Mouse (Mus musculus): ENCODE data around the gene Gm7534. TPM values are rescaled to one million over a fixed set of nuclear protein-coding genes. Genes with fewer than 3 reads are reported as not detected.

Gm7534 gene
- polyA plus RNA-seq, 1 experiment: not detected

GRCm38 (mm10) chr4:134238686-134239085 lies 35.9 kb upstream of the Gm7534 start:
- H3K79me2 ChIP-seq (ENCODE audit: control insufficient read depth, insufficient read depth): no peaks in the 10 kb centered on the region
- H3K79me3 ChIP-seq (ENCODE audit: low read depth): no peaks in the 10 kb centered on the region
- H3K4me3 ChIP-seq (ENCODE audit: insufficient read depth, poor library complexity, severe bottlenecking): no peak overlapping the region
- peaks cover 6% of the 10 kb centered on the region for H3K27me3 ChIP-seq (ENCODE audit: control insufficient read depth, insufficient read depth, insufficient read length)
- H3K36me3 ChIP-seq (ENCODE audit: control insufficient read depth, insufficient read depth): no peaks in the 10 kb centered on the region
- TF ChIP-seq MYOD1 (IDR thresholded peaks at IDR 0.05; ENCODE audit: control insufficient read depth, insufficient read length, low read depth) (no peak), CTCF (IDR thresholded peaks at IDR 0.05; ENCODE audit: control insufficient read depth, insufficient read depth, insufficient read length) (no peak), CEBPB (IDR thresholded peaks at IDR 0.05; ENCODE audit: low read depth) (no peak), MYOG (IDR thresholded peaks at IDR 0.05; ENCODE audit: control insufficient read depth, extremely low read depth, insufficient read length) (no peak), FOSL1 (IDR thresholded peaks at IDR 0.05; ENCODE audit: insufficient read depth, low read length, poor library complexity, severe bottlenecking) (no peak), MAX (IDR thresholded peaks at IDR 0.05) (no peak), USF1 (IDR thresholded peaks at IDR 0.05; ENCODE audit: low read depth) (no peak)
- no peak overlapping the region for H3ac ChIP-seq (ENCODE audit: control insufficient read depth, insufficient read length, low read depth)

- peaks cover 10% of the 10 kb centered on the region for H3K27me3 ChIP-seq (ENCODE audit: control insufficient read depth, insufficient read depth, insufficient read length)
- no peaks in the 10 kb centered on the region for H3K36me3 ChIP-seq (ENCODE audit: control insufficient read depth, insufficient read depth)
- no peaks in the 10 kb centered on the region for H3K79me3 ChIP-seq (ENCODE audit: low read depth)
- no peaks in the 10 kb centered on the region for H3K79me2 ChIP-seq (ENCODE audit: control insufficient read depth, insufficient read depth)
- H3ac ChIP-seq (ENCODE audit: control insufficient read depth, insufficient read length, low read depth): peak within 1 kb of the TSS; percentile 30
- no peak within 1 kb of the TSS for H3K4me3 ChIP-seq (ENCODE audit: insufficient read depth, poor library complexity, severe bottlenecking)
- TF ChIP-seq MYOG (IDR thresholded peaks at IDR 0.05; ENCODE audit: control insufficient read depth, extremely low read depth, insufficient read length): no peak
- TF ChIP-seq MAX (IDR thresholded peaks at IDR 0.05): no peak
- no peak for TF ChIP-seq MYOD1 (IDR thresholded peaks at IDR 0.05; ENCODE audit: control insufficient read depth, insufficient read length, low read depth)
- TF ChIP-seq USF1 (IDR thresholded peaks at IDR 0.05; ENCODE audit: low read depth): no peak
- TF ChIP-seq FOSL1 (IDR thresholded peaks at IDR 0.05; ENCODE audit: insufficient read depth, low read length, poor library complexity, severe bottlenecking): no peak
- no peak for TF ChIP-seq CTCF (IDR thresholded peaks at IDR 0.05; ENCODE audit: control insufficient read depth, insufficient read depth, insufficient read length)
- no peak for TF ChIP-seq CEBPB (IDR thresholded peaks at IDR 0.05; ENCODE audit: low read depth)
Measured at GRCm38 (mm10) chr4:134238279-134238651, 35.5 kb upstream of the Gm7534 start, which contains the start of gene Cnksr1. Gene Cnksr1, minus strand, starts transcription at chr4:134238399.

- Histone ChIP-seq H3K36me3 (ENCODE audit: control insufficient read depth, insufficient read depth) (no peaks in the 10 kb centered on the region), H3K79me3 (ENCODE audit: low read depth) (no peaks in the 10 kb centered on the region), H3K4me3 (ENCODE audit: insufficient read depth, poor library complexity, severe bottlenecking) (no peak overlapping the region), H3ac (ENCODE audit: control insufficient read depth, insufficient read length, low read depth) (no peak overlapping the region), H3K27me3 (ENCODE audit: control insufficient read depth, insufficient read depth, insufficient read length) (peaks cover 16% of the 10 kb centered on the region), H3K79me2 (ENCODE audit: control insufficient read depth, insufficient read depth) (no peaks in the 10 kb centered on the region)
- TF ChIP-seq FOSL1 (IDR thresholded peaks at IDR 0.05; ENCODE audit: insufficient read depth, low read length, poor library complexity, severe bottlenecking): no peak
- TF ChIP-seq CTCF (IDR thresholded peaks at IDR 0.05; ENCODE audit: control insufficient read depth, insufficient read depth, insufficient read length): no peak
- TF ChIP-seq CEBPB (IDR thresholded peaks at IDR 0.05; ENCODE audit: low read depth): no peak
- TF ChIP-seq MAX (IDR thresholded peaks at IDR 0.05): no peak
- no peak for TF ChIP-seq MYOG (IDR thresholded peaks at IDR 0.05; ENCODE audit: control insufficient read depth, extremely low read depth, insufficient read length)
- TF ChIP-seq USF1 (IDR thresholded peaks at IDR 0.05; ENCODE audit: low read depth): no peak
- no peak for TF ChIP-seq MYOD1 (IDR thresholded peaks at IDR 0.05; ENCODE audit: control insufficient read depth, insufficient read length, low read depth)
Measured at GRCm38 (mm10) chr4:134237582-134238278, 34.9 kb upstream of the Gm7534 start.

- H3K4me3 ChIP-seq (ENCODE audit: insufficient read depth, poor library complexity, severe bottlenecking): no peak overlapping the region
- no peak for TF ChIP-seq MYOD1 (IDR thresholded peaks at IDR 0.05; ENCODE audit: control insufficient read depth, insufficient read length, low read depth)
- TF ChIP-seq CEBPB (IDR thresholded peaks at IDR 0.05; ENCODE audit: low read depth): no peak
- no peaks in the 10 kb centered on the region for H3K79me2 ChIP-seq (ENCODE audit: control insufficient read depth, insufficient read depth)
- H3ac ChIP-seq (ENCODE audit: control insufficient read depth, insufficient read length, low read depth): no peak overlapping the region
- H3K79me3 ChIP-seq (ENCODE audit: low read depth): no peaks in the 10 kb centered on the region
- H3K27me3 ChIP-seq (ENCODE audit: control insufficient read depth, insufficient read depth, insufficient read length): peaks cover 27% of the 10 kb centered on the region
- H3K36me3 ChIP-seq (ENCODE audit: control insufficient read depth, insufficient read depth): no peaks in the 10 kb centered on the region
Measured at GRCm38 (mm10) chr4:134234876-134235275, 32.1 kb upstream of the Gm7534 start.

- Histone ChIP-seq H3K36me3 (ENCODE audit: control insufficient read depth, insufficient read depth) (no peaks in the 10 kb centered on the region), H3ac (ENCODE audit: control insufficient read depth, insufficient read length, low read depth) (no peak overlapping the region), H3K27me3 (ENCODE audit: control insufficient read depth, insufficient read depth, insufficient read length) (peaks cover 36% of the 10 kb centered on the region), H3K79me2 (ENCODE audit: control insufficient read depth, insufficient read depth) (no peaks in the 10 kb centered on the region), H3K4me3 (ENCODE audit: insufficient read depth, poor library complexity, severe bottlenecking) (no peak overlapping the region), H3K79me3 (ENCODE audit: low read depth) (no peaks in the 10 kb centered on the region)
- TF ChIP-seq MYOD1 (IDR thresholded peaks at IDR 0.05; ENCODE audit: control insufficient read depth, insufficient read length, low read depth) (no peak), CTCF (IDR thresholded peaks at IDR 0.05; ENCODE audit: control insufficient read depth, insufficient read depth, insufficient read length) (no peak), USF1 (IDR thresholded peaks at IDR 0.05; ENCODE audit: low read depth) (no peak), MYOG (IDR thresholded peaks at IDR 0.05; ENCODE audit: control insufficient read depth, extremely low read depth, insufficient read length) (no peak)
Measured at GRCm38 (mm10) chr4:134230431-134230830, 27.6 kb upstream of the Gm7534 start.

GRCm38 (mm10) chr4:134227194-134227593 lies 24.4 kb upstream of the Gm7534 start, which contains the start of gene Catsper4:
Gene Catsper4, minus strand, starts transcription at chr4:134227383.
- TF ChIP-seq FOSL1 (IDR thresholded peaks at IDR 0.05; ENCODE audit: insufficient read depth, low read length, poor library complexity, severe bottlenecking): no peak
- no peak for TF ChIP-seq CTCF (IDR thresholded peaks at IDR 0.05; ENCODE audit: control insufficient read depth, insufficient read depth, insufficient read length)
- TF ChIP-seq CEBPB (IDR thresholded peaks at IDR 0.05; ENCODE audit: low read depth): no peak
- TF ChIP-seq USF1 (IDR thresholded peaks at IDR 0.05; ENCODE audit: low read depth): no peak
- TF ChIP-seq MYOD1 (IDR thresholded peaks at IDR 0.05; ENCODE audit: control insufficient read depth, insufficient read length, low read depth): no peak
- peaks cover 31% of the 10 kb centered on the region for H3K27me3 ChIP-seq (ENCODE audit: control insufficient read depth, insufficient read depth, insufficient read length)
- no peaks in the 10 kb centered on the region for H3K79me3 ChIP-seq (ENCODE audit: low read depth)
- no peak within 1 kb of the TSS for H3ac ChIP-seq (ENCODE audit: control insufficient read depth, insufficient read length, low read depth)
- no peaks in the 10 kb centered on the region for H3K79me2 ChIP-seq (ENCODE audit: control insufficient read depth, insufficient read depth)
- no peaks in the 10 kb centered on the region for H3K36me3 ChIP-seq (ENCODE audit: control insufficient read depth, insufficient read depth)
- no peak within 1 kb of the TSS for H3K4me3 ChIP-seq (ENCODE audit: insufficient read depth, poor library complexity, severe bottlenecking)

Data from C2C12 (cell line).